Mouse (Mus musculus): ENCODE measurements around the gene Luc7l2.

- no peak for TF ChIP-seq CTCF (IDR thresholded peaks at IDR 0.05; ENCODE audit: low read depth)
- no peak for TF ChIP-seq EP300 (IDR thresholded peaks at IDR 0.05; ENCODE audit: low read depth)
These were observed 39.0 kb upstream of the Luc7l2 start for GRCm38 (mm10) chr6:38512096-38512495.

Measured in heart, postnatal 0 days (tissue).